Mouse (Mus musculus) adrenal gland, postnatal 10 days (tissue): ENCODE data around the gene Isl2. TPM values are rescaled to one million over a fixed set of nuclear protein-coding genes. Genes with fewer than 3 reads are reported as not detected.

Experiments used
- DNase-seq: peaks from one replicate; pipeline ENCODE4 v3.0.0; 2021; ENCODE audit warnings: mixed read lengths
- total RNA-seq, 2 experiments: library from RNA; stranded (reverse); gene quantifications; 2 replicates each; pipeline ENCODE4 v1.2.3; 2021

Gene Isl2
- total RNA-seq, 2 experiments from 2014 or later, result not detected

GRCm38 (mm10) chr9:55546176-55547010 lies 7.9 kb downstream of the Isl2 start:
- DNase-seq, result peak; percentile 66

GRCm38 (mm10) chr9:55548871-55549270 lies 10.4 kb downstream of the Isl2 start:
- DNase-seq, result no peak

GRCm38 (mm10) chr9:55549302-55549890 lies 10.9 kb downstream of the Isl2 start:
- DNase-seq, result no peak

DNA sequence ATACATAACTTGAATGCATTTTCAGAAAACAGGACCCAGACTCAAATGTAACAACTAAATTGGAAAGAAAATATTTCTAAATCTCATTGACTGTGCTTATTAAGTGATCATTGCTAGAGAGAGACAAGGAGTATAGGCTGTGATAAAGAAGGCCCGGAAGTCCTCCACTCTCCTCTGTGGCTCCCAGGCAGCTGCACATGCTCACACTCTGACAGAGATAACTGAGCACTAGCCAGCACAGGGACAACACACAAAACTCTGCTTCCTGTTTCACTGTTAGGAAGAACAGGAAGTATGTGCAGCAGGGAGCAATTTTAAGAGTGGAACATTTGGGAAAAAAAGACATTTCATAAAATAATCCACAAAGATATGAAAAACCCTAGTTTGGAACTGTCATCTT lies 16.5 kb downstream of the Isl2 start:
- no peak for DNase-seq

DNA sequence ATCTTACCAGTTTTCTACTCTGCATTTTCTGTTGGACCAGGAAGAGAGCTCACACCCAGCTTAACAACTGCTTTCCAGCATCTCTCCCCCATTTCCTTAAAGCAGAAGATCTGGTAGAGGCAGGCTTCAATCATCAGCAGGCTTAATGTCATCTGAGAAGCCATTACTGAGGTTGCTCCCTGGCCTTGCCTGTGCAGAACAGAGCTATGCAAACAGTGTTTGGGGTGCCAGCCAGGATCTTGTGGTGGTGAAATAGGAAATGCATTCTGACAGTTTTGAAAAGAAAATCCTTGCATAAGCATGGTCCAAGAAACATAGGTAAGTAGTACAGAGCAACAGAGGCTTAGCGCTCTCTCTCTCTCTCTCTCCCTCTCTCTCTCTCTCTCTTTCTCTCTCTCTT lies 22.5 kb downstream of the Isl2 start:
- no peak for DNase-seq

- DNase-seq, result peak; percentile 45
Measured at GRCm38 (mm10) chr9:55568466-55569159, 30.1 kb downstream of the Isl2 start.

DNA sequence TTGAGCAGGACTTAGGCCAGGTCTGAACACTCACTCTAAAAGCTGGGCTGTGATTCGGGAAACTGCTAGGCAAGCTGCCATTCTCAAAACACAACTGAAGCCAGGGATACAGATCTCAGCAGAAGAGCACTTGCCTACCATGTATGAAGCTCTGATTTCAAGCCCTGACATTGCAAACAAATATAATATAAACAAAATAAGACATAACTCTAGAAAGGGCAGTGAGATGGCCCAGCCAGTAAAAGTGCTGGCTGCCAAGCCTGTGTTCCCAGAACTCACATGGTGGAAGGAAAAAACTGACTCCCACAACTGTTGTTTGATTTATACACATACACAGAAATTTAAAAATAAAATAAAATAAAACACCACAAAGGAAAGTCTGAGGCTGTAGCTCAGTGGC lies 32.6 kb downstream of the Isl2 start:
- DNase-seq, result no peak

- no peak for DNase-seq
Measured at GRCm38 (mm10) chr9:55576571-55576970, 38.1 kb downstream of the Isl2 start.

- no peak for DNase-seq
Measured at GRCm38 (mm10) chr9:55581414-55581813, 42.9 kb downstream of the Isl2 start.

DNA sequence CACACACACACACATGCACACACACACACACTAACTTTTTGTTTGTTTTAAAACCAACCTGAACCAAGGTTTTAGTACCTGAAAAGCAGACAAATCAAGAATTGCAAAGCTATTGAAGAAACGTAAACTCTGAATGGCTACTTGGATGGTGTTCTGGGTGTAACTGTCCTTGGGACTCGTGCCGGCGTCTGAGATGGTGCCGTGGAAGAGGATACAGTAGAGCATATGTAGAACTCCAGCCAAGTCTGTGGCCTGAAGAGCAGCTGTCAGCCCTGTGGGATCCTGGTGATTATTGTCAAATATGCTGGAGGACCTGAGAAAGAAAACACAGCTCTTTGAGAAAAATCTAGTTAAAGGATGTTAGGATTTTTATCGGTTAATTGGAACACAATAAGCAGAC lies 47.7 kb downstream of the Isl2 start:
- no peak for DNase-seq

Other genes starting within 250 kb of the Isl2 start
- 10 to 100 TPM; 33.3 to 38.9 TPM for gene Nrg4, start 211.8 kb upstream of the Isl2 start, total RNA-seq
- gene Tmem266, start 211.8 kb upstream of the Isl2 start, total RNA-seq, result 1 to 10 TPM; 1.4 to 1.5 TPM
- 1,000 to 10,000 TPM; 1,213 to 1,256 TPM for gene Etfa, start 26.4 kb upstream of the Isl2 start, total RNA-seq